8 mouse cellular contexts compared by ENCODE assay signal in the genomic region with DNA sequence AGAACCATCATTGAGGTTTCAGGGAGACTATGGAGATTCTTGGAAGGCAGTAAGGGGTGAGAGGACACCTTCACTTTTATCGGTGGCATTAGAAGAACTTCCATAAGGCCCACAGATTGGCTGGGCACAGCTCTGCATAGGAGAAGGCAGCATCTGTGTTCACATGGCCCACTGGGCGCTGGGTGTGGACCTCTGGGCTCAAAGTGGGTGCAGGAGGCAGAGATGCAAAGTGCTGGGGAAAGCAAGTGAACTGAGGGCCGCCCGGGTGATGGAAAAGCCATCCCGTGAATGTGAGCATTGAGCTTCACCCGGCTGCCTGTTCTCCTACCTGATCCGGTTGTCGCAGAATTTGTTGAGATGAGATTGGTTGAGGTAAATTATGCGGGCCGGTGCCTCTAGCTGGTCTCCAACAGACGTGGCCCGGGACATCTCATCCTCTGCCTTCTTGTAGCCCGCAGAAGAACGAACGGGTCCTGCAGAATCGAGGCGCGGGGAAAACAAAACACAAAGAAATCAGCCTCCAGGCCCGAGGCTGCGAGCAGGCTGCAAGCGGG.
A peak's percentile ranks its signal among the peaks of the same experiment; 100 is the strongest.
DNase-seq lines count a peak whose midpoint lies in the region; ATAC-seq and TF ChIP-seq lines count a peak whose summit lies in the region.

No protein-coding gene starts in this region.

- peak overlapping the region; percentile 84 for H3K4me2 ChIP-seq in forebrain, embryonic 11.5 days (ENCODE audit: low read depth, low read length, severe bottlenecking)
- peak overlapping the region; percentile 77 for H3K4me2 ChIP-seq in limb, embryonic 11.5 days (ENCODE audit: low read depth, severe bottlenecking)
- peak overlapping the region; percentile 66 for H3K4me2 ChIP-seq in neural tube, embryonic 14.5 days (ENCODE audit: low read depth, low read length)

- no peaks in the 10 kb centered on the region for H3K4me1 ChIP-seq in forebrain, embryonic 11.5 days (replicated peaks; ENCODE audit: control insufficient read depth, insufficient read depth, low read length)
- H3K4me1 ChIP-seq in limb, embryonic 11.5 days (ENCODE audit: control insufficient read depth, insufficient read depth, low read length) = 0 out of 2 replicates have a peak, but pooled peaks cover 4% of the 10 kb centered on the region
- H3K4me1 ChIP-seq in neural tube, embryonic 14.5 days (ENCODE audit: control insufficient read depth, insufficient read depth, low read length) = 0 out of 2 replicates have a peak, but pooled peaks cover 5% of the 10 kb centered on the region

- TF ChIP-seq CTCF in left cerebral cortex, adult 2 months (IDR thresholded peaks at IDR 0.05) = no peak

- no peaks in the 10 kb centered on the region for H3K36me3 ChIP-seq in forebrain, embryonic 11.5 days (ENCODE audit: control insufficient read depth, insufficient read depth, low read length)
- H3K36me3 ChIP-seq in limb, embryonic 11.5 days (ENCODE audit: control insufficient read depth, insufficient read depth, low read length) = no peaks in the 10 kb centered on the region
- no peaks in the 10 kb centered on the region for H3K36me3 ChIP-seq in neural tube, embryonic 14.5 days (ENCODE audit: control insufficient read depth, insufficient read depth, low read length)

- DNase-seq in left cerebral cortex, adult 2 months (ENCODE audit: extremely low spot score in 1 of 2, low spot score in 2 of 2) = no peak
- DNase-seq in left cerebral cortex, postnatal 10 days (ENCODE audit: extremely low spot score in 1 of 2, low spot score in 2 of 2) = no peak
- DNase-seq in forebrain, embryonic 11.5 days (ENCODE audit: low spot score) = no peak
- DNase-seq in limb, embryonic 11.5 days (ENCODE audit: low spot score) = no peak
- no peak for DNase-seq in urinary bladder, postnatal 36 days (ENCODE audit: low spot score in 2 of 2)
- DNase-seq in T-cell, adult 2 months (ENCODE audit: low spot score) = no peak
- DNase-seq in cerebellum, adult 9-11 months = no peak

- peak overlapping the region; percentile 51 for H3K4me3 ChIP-seq in left cerebral cortex, adult 2 months
- H3K4me3 ChIP-seq in forebrain, embryonic 11.5 days (ENCODE audit: low read depth, low read length) = peak overlapping the region; percentile 44
- peak overlapping the region; percentile 35 for H3K4me3 ChIP-seq in limb, embryonic 11.5 days (ENCODE audit: low read depth, low read length)
- H3K4me3 ChIP-seq in neural tube, embryonic 14.5 days (ENCODE audit: low read depth, low read length) = peak overlapping the region; percentile 42

- ATAC-seq in forebrain, embryonic 11.5 days (replicated peaks; ENCODE audit: low FRiP score) = peak; percentile 53; the same call in 1 of the 2 replicates
- ATAC-seq in limb, embryonic 11.5 days (ENCODE audit: insufficient number of reproducible peaks, low FRiP score, low TSS enrichment, low read depth) = no peak
- peak; percentile 68 for ATAC-seq in neural tube, embryonic 14.5 days (ENCODE audit: low read depth)

- peak overlapping the region; percentile 65 for H3K9ac ChIP-seq in forebrain, embryonic 11.5 days (ENCODE audit: low read length)
- peak overlapping the region; percentile 49 for H3K9ac ChIP-seq in limb, embryonic 11.5 days (ENCODE audit: low read length)
- peak overlapping the region; percentile 56 for H3K9ac ChIP-seq in neural tube, embryonic 14.5 days (replicated peaks; ENCODE audit: low read depth, low read length)

- H3K27me3 ChIP-seq in forebrain, embryonic 11.5 days (ENCODE audit: control insufficient read depth, insufficient read depth, low read length) = no peaks in the 10 kb centered on the region; the same call in 1 of the 2 replicates
- no peaks in the 10 kb centered on the region for H3K27me3 ChIP-seq in limb, embryonic 11.5 days (ENCODE audit: control insufficient read depth, insufficient read depth, low read length)
- no peaks in the 10 kb centered on the region for H3K27me3 ChIP-seq in neural tube, embryonic 14.5 days (ENCODE audit: control insufficient read depth, insufficient read depth, low read length)

- no peak overlapping the region for H3K27ac ChIP-seq in left cerebral cortex, adult 2 months
- no peak overlapping the region for H3K27ac ChIP-seq in forebrain, embryonic 11.5 days (ENCODE audit: low read depth, low read length)
- no peak overlapping the region for H3K27ac ChIP-seq in limb, embryonic 11.5 days (replicated peaks; ENCODE audit: low read depth, low read length)
- H3K27ac ChIP-seq in neural tube, embryonic 14.5 days (ENCODE audit: low read depth, low read length) = no peak overlapping the region; the same call in 1 of the 2 replicates

- WGBS in forebrain, embryonic 11.5 days = 4% methylated on average over 21 of the region's 21 CpGs
- 2% methylated on average over 21 of the region's 21 CpGs for WGBS in limb, embryonic 11.5 days
- 2% methylated on average over 21 of the region's 21 CpGs for WGBS in neural tube, embryonic 14.5 days

- intact Hi-C loops in left cerebral cortex, adult 2 months (cut with DNase I) = no loop called here
- intact Hi-C loops in left cerebral cortex, postnatal 10 days (cut with DNase I) = no loop called here

- no peaks in the 10 kb centered on the region for H3K9me3 ChIP-seq in forebrain, embryonic 11.5 days (ENCODE audit: control insufficient read depth, low read length)
- no peaks in the 10 kb centered on the region for H3K9me3 ChIP-seq in limb, embryonic 11.5 days (ENCODE audit: control insufficient read depth, low read length)
- no peaks in the 10 kb centered on the region for H3K9me3 ChIP-seq in neural tube, embryonic 14.5 days (ENCODE audit: control insufficient read depth, low read length)
